Mouse (Mus musculus) yolk sac, embryonic 10.5 days (tissue): ENCODE measurements at regions not wholly inside any gene's neighbourhood (a gene's known extent, or its start where the extent isn't known, plus 50 kb on each side); places are given as distances from the start of the nearest gene placed in this dataset.
"Not testable (repeated sequence)": the region's sequence is repeated elsewhere in the genome, so short reads cannot be mapped to it uniquely, and the experiment has no call there.

ENCODE experiments used
- DNase-seq: peaks from one replicate; pipeline ENCODE4 v3.0.0-alpha.2; 2017; ENCODE audit warnings: low spot score

DNA sequence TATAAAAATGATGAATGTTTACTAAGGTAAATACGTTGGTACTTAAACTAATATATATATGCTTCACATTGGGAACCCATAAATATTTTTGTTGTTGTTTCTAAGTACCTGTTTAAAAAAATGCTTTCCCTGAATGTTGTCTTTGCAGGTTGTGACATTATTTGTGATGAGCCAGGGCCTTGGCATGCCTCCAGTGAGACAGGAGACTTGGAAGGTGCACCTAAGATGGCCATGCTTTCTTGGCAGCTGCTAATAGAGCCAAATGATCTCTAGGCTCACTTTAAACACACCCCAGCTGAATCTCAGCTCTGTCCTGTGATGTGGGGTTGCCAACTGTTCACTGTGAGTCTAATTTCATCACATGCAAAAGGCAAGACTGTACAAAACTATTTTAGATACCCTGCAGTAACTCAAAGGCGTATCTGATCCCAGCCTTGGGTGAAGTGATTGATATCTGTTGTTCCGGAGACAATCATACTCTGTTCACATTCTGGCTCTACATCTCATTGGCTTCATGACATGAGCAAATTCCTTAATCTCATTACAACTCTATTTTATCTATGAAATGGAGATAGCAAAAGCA is 197.8 kb upstream of the P2ry1 start:
- DNase-seq: no peak

DNA sequence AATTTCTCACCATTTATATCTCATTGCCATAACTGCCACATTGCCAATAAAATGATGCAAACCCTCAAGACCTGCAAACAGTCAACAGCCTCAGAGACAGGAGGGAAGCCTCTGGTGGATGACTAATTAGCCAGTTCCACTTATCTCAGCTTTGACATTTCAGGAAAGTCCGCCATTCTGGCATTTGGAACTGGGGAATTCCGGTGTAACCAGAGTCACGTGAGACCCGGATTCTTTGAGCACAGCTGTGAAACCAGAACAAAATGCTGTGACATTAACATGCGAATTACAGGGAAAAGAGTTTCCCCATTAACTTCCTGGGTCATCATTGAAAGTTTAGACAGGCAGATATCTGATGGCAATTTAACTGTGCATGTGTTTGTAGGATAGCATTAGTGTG is 190.7 kb upstream of the P2ry1 start:
- DNase-seq: no peak

DNA sequence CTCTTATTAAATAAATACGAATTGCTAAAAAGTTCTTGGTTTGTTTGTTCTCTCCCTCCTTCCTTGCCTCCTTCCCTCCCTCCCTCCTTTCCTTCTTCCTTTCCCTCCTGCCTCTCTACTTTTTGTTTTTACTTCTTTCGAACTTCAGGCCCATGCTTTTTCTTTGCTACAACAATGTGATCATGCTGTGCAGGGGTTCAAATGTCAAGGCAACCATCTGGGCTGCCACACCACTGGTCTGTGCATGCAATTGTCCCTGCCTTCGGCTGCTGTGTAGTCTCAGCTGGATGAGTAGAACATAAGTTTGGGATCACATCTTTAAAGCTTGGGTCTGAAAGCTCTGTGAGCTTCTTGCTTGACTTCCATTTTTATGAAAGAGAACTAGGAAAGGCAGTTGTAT is 189.1 kb upstream of the P2ry1 start:
- DNase-seq: no peak

DNA sequence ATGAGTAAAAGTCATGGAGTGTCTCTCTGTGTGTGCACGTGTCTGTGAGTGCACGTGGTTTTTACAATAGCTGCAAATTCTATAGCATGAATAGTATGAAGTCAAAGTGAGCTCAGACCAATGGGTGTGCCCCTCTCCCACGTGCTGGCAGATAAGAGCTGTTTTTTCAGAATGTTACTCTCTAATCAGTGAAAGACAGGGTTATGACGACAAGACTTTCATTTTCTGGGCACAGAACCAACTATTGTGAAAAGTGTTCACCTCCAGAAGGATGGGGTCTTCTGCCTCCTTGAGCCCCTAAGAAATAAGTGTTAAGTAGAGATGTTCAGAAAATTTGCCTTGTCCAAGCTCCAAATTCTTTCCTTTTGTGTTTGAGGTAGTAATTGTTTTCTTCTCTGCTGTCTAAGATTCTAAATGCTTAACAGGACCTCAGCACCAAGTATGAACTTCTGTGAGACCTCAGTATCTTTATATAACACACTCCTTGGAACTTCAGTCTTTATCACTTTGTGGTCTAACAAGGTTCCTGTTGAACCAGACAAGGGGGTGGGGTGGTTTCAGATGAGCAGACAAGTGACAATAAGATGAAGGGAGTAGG is 182.8 kb upstream of the P2ry1 start:
- DNase-seq: peak; percentile 12

DNA sequence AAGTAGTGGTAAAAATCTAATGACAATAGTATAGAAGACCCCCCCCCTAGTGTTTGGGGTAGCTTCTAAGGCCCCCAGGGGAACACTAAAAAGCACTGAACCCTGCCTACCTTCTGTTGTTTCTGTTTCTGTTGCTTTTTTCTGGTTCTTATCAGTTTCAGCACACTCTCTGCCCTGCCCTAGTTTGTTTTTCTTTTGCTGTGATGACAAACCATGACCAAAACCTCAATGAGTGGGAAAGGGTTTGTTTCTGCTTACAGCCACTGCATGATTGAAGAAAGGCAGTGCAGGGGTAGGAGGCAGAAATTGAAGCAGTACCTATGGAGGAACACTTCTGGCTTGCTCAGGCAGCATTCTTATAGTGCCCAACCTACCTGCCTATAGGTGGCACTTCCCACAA is 181.1 kb upstream of the P2ry1 start:
- no peak for DNase-seq

DNA sequence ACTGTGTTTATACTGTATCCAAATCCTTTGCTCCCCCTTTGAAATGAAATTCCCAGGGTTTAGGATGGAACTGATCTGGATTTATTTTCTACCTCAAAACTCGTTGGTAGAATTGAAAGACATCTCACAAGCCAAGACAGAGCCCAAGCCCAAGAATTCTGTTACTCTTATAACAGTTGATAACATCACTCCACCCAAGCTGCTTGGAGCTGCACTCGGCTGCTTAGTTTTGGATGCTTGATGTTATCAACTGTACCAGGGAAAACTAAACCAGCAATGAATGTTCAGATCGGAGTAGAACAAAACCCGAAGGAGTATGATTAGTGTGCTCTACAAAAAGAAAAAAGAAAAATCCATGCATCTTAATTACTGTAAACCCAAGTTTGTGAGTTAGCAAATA is 175.8 kb upstream of the P2ry1 start:
- DNase-seq: no peak

DNA sequence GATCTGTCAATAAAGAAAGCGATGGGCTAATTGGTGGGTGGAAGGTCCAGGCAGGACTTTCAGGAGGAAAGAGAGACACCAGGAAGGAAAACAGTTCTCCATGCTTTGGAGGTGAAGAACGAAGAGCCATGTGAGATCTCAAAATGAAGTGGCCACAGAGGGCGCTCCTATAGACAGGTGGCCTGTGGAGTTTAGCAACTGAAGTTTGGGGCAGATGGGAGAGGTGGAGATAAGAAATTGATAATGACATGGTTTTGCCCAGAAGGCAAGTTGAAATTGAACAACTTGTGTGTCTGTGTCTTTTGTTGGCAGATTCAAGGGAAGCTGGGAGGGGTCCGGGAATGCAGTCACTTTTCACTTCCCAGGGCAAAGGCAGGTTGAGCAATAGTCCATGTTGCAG is 170.2 kb upstream of the P2ry1 start:
- DNase-seq: no peak

DNA sequence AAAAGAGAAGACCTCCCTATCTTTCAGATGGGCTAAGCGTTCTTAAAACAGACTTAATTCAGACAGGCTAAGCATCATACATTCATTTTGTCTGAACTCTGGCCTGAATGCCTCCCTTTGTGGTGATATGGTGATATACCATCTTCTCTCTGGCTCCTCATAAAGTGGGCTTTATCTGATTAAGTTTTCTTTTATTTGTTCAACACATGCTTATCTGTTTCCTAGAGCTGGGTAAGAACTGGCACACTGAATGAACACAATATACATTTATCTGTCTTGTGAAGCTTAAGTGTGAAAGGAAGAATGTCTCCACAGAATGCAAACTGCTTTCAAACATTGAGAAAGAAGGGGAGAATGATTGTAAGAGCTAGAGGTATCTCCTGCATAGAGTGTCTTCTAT is 160.7 kb upstream of the P2ry1 start:
- DNase-seq: no peak

DNA sequence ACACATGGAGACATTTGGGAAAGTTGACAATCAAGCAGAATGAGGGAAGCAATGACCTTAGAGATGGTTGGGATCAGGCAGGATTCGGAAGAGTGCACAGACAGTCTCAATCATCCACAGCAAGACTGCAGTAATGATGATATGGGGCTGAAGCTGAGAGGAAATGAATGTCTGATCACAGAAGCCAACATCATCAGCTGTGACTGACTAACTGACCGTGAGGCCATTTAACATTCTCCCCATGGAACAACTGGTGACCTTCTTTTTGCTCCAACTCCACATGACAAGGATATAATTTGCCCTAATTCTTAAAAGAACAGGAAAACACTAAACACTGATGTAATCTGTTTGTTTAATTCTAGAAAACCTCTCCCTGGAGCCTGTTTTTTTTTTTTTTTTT is 157.3 kb upstream of the P2ry1 start:
- no peak for DNase-seq

DNA sequence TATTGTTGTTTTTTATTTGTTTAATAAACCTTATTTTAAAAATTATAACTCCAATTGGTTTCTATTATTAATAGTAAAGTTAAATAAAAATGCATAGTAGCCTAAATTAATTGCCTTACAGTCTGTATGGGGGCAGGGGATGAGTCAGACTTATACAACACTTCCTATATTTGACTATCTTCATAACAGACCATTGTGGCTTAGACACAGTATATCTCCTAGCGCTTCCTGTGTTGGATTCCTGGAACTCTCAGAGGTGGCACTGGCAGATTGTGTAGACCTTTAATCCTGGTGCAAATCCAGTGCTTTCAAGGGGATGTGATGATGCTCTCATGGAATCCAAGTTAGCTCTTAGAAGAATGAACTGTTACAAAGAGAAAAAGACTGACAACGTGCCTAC is 154.2 kb upstream of the P2ry1 start:
- no peak for DNase-seq

DNA sequence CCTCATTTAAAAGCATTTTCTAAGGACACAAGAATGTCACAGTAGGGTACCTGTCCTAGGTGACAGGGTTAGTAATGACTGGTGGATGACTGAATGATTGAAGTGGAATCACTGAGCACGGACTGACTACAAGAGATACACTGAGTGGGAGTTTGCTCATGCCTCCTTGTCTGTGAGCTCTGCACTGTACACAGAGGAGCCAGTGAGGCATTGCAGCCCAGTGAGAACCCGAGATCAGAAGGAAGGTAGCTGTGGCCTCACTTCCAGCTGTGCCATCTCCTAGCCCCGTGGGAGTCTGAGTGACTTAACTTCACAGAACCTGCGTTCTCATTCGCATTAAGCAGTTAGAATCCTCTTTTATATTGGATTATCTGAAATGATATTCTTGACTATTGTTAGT is 148.8 kb upstream of the P2ry1 start:
- no peak for DNase-seq

DNA sequence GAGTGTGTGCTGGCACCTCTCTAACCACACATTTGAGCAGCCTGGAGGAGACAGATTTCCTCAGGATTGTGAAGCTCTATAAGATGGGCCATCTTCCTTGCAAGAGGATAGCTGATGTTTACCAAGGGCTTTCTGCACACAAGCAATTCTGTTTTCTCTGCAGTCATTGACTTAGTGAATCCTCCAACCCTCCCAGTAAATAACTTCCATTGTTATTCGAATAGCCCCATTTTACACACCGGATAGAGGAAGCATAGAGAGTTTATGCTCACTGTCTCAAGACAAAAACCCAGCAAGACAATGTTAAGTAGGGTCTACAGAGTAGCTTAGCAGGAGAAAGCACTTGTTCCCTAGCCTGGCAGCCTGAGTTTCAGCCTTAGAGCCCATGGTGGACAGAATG is 146.9 kb upstream of the P2ry1 start:
- DNase-seq: peak; percentile 5

DNA sequence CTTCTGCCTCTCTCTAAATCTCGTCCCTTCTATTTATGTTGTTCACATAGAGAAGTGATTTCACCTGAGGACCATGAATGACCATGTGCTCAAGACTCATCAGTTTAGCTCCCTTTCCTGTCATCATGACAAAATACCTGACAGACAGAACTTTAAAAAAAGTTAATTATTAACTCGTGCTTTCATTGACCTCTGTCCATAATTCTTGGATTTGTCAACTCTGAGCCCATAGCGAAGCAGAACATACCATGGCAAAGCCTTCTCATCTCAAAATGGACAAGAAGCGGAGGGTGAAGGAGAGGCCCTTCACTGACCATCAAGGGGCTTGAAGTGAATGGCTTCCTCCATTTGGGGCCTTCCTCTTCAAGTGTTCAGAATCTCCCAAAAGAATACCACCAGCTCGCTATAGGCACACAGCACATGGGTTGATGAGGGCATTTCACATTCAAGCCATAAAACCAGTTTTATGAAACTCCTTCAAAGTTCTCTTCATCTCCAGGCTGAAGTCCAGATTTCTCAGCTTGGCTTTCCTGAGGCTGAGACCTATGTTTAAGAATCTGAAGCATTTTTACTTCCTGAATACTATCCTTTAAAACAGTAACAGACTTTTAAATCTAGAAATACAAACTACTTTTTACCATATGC is 144.0 kb upstream of the P2ry1 start:
- DNase-seq: no peak

DNA sequence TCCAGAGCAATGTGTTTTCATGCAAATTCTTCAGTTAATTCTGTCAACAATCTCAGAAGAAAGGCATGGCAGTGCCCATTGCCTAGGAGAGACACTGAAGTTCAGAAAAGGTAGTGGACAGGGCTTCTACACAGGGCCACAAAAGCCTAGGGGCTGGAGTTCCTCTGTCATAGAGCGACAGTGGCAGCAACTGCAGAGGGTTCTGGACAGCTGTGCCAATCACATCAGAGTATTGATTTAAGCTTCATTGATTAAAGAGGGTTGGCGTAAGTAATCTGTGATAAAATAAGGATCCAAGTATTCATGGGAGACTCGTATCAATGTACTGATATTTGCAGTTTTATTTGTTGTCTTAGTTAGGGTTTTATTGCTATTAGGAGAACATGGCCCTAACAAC is 143.5 kb upstream of the P2ry1 start:
- DNase-seq: no peak

DNA sequence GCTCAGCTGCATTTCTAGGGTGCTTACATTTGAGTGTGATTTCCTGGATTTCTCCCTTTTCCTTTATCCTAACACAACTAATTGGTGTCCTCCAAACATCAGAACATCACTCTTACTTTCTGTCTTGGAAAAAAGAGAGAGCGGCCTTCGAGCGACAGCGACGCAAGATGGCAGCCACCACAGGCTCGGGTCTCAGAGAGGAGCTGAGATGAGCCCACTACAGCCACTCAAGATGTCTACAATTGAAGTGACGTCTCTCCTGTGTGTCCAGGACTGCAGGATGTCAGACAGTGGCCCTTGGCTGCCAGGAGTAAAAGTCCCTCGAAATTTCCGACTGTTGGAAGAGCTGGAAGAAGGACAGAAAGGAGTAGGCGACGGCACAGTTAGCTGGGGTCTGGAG is 125.7 kb upstream of the P2ry1 start:
- not testable (repeated sequence) for DNase-seq

DNA sequence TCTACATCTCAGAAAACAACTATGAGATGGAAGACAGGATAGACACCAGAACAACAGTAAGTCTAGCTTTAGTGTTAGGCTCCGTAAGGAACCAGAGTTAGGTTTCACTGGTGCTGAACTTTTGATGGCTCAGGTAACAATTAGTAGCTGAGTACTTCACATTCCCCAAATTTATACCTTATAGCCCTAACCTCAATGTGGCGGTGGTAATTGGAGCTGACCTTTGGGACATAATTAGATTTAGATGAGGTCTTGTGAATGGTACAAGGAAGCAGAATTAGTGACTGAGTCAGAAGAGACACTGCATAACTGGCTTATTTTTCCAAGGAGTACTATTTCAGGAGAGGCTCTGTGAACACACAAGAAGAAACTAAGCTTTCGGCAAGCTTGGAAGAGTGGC is 123.7 kb upstream of the P2ry1 start:
- no peak for DNase-seq

DNA sequence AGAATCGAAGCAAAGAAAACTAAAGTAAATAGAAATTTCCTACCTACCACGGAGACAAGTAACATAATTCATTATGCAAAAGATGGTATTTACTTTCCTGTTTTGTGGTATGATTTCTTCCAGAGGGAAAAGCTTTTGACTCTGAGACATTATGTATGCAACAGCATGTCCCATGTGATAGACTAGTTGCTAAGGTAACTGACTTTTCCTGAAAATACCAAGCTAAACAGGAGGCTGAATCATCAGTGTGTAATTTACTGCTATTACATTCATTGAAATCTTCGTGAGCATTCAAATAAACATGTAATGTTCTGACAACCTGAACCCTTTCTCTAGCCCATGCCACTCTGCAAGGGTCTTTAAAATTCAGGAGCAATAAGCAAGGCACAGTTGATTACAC is 118.6 kb upstream of the P2ry1 start:
- no peak for DNase-seq

DNA sequence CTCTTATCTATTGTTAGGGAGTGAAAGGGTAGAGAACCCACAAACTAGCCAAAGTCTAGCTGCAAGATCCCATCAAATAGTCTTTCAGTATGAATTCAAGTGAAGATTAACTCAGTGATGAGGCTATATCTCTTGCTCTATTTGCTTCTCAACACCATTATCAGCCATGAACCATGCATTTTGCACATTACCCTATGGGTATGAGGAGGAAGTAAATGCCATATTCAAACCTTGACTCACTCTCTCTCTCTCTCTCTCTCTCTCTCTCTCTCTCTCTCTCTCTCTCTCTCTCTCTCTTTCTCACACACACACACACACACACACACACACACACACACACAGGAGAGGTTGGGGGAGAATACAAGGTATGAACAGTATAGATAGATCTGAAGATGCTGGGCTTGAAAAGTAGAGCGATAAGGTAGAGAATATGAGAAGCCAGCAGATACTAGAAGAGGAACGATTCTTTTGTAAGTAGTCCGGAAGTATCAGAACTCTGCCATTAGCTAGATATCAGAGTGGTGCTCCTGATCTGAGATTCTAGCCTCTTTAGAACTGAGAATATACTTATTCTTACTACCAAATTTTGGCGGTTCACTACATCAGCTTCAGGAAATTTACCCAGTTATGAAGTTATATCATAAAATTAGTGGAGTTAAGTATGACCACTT is 113.3 kb upstream of the P2ry1 start:
- no peak for DNase-seq

DNA sequence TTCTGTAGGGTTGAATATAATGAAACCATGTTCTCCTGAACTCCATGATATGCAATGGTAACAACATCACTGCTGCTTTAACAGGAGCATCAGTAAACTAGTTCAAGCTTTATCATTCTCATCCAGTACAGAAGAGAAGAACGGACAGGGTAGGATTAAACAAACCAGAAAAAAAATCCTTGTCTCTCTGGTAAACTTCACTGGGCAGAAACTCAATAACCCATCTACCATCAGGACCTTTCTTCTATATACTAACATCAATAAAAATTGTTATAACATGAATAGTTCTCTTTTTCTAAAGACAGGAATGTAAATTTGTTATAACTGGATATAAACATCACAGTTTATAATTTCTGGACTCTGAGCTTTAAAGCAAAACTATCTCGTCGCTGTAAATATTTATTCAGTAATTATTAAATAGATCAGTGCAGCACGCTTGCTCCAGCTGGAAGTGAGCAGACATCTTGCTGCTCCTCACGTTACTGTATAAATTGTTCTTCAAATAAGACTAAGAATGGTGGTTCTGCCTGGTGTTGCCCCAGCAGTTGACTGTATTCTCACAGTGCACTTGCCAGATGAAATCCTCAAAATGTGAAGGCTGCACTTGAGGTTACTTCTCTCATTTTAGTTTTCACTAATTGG is 104.8 kb upstream of the P2ry1 start:
- DNase-seq: no peak

DNA sequence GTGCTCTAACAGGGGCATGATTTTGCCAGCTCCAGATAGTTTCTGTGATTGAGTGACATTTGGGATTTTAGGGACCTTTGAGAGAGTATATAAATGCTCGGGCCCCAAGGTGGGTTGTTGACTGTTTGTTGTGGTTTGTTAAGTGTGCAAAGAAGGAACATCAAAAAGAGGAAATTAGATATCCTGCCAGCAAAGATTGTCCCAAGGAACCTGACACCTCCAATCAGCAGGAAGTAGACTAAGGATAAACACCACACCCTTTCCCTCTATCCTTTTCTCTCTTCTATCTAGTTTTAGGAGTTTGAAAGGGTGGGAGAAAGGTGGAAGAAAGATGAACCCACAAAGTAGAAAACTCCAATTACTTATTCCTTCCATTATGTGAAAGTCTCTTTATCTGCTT is 103.9 kb upstream of the P2ry1 start:
- no peak for DNase-seq

DNA sequence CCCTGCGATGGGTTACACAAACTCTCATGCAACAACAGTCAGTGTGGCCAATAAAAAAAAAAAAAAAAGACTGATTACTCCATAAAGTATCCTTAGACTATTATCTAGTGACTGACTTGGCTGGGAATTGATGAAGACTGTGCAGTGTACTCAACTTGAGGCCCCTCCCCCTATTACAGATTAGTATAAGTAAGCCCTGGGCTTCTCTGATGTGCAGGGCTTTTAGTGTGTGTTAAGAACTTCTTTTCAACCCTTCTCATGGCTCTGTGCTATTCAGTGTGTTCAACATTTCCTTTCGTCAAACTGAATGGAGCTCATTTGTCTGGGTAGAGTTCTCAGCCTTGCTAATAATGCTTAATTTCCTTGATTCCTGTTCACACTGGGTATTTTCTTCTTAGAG is 101.0 kb upstream of the P2ry1 start:
- no peak for DNase-seq

DNA sequence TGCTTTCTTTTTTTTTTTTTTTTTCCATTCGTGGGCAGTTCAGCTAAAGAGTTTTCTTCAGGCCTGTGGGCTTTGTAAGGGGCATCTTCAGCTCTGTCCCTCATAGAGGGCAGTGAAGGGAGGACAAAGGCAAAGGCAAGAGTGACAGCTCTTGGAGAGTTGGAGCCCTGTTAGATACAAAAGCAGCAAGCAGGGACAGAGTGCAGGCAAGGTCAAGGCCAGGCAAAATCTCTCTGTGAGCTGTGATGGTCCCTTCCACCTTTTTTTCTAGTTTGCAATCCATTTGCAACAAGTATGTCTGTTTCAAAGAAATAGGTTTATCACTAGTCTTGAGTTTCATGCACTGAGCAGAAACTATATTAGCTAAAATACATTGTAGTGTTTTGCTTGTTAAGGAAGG is 86.2 kb upstream of the P2ry1 start:
- DNase-seq: no peak

DNA sequence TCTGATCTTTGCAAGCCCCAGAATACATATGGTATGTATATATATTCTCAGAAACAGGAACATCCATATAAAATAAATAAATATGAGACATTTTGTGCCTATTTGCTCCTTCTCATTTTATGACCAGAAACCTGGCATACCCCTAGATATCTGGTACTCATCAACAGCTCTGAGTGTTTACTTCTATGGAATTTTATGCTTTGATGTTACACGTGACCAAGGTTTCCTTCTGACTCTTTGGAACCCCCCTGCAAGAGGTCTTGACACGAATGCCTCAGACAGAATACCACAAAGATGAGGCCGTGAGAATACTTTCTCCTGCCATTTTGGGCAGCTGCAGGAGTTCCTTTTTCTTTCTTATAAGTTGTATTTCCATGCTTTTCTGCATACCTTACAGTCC is 85.3 kb upstream of the P2ry1 start:
- DNase-seq: peak; percentile 1
